Mouse (Mus musculus) megakaryocyte, embryonic 14.5 days (primary cell): Measurements from ENCODE around the gene Cyp46a1. TPM values are rescaled to one million over a fixed set of nuclear protein-coding genes. Genes with fewer than 3 reads are reported as not detected.

Experiments used
- H3K27me3 ChIP-seq: replicated peaks from 2 replicates; pipeline ENCODE3; 2012; ENCODE audit warnings: inconsistent platforms
- H3K36me3 ChIP-seq: replicated peaks from 2 replicates; pipeline ENCODE3; 2012; ENCODE audit warnings: low read length, inconsistent platforms, mixed read lengths
- H3K4me1 ChIP-seq: 2 replicates; pipeline ENCODE4 v1.6.1; 2012; ENCODE audit warnings: inconsistent platforms
- H3K4me3 ChIP-seq: replicated peaks from 2 replicates; pipeline ENCODE3; 2012; ENCODE audit warnings: moderate library complexity, mild to moderate bottlenecking, inconsistent platforms
- H3K9me3 ChIP-seq: 2 replicates; pipeline ENCODE4 v1.6.1; 2012; ENCODE audit warnings: inconsistent platforms
- FLI1 ChIP-seq: IDR thresholded peaks from 2 replicates; pipeline ENCODE4 v1.6.1; 2012; ENCODE audit warnings: low read length, inconsistent platforms, mixed read lengths
- GATA1 ChIP-seq: IDR thresholded peaks from 3 replicates; pipeline ENCODE4 v1.6.1; 2012; ENCODE audit warnings: mixed read lengths, low read length, inconsistent platforms, borderline replicate concordance
- polyA plus RNA-seq: library from polyadenylated mRNA; stranded (reverse); fragments of >175 nt; gene quantifications from 2 replicates; pipeline ENCODE4 v1.2.3, GENCODE M21; 2012; ENCODE audit warnings: low replicate concordance; ENCODE audit not compliant: insufficient read depth

The Cyp46a1 gene
- polyA plus RNA-seq, 1 experiment = 0.34 TPM

- Histone ChIP-seq H3K27me3 (peaks cover 46% of the 10 kb centered on the region), H3K4me3 (no peak overlapping the region), H3K9me3 (no peaks in the 10 kb centered on the region), H3K36me3 (no peaks in the 10 kb centered on the region), H3K4me1 (no peaks in the 10 kb centered on the region)
- TF ChIP-seq FLI1 = no peak
- TF ChIP-seq GATA1 = no peak
These were observed 76.4 kb downstream of the Cyp46a1 start for GRCm38 (mm10) chr12:108410416-108411208.

Other genes starting within 250 kb of the Cyp46a1 start
- 1.8 and 9.7 TPM in 2 replicates for gene Setd3, start 155.1 kb upstream of the Cyp46a1 start, polyA plus RNA-seq
- 98.5 and 113 TPM in 2 replicates for gene Ccnk, start 154.8 kb upstream of the Cyp46a1 start, polyA plus RNA-seq
- 1.5 and 13.9 TPM in 2 replicates for gene Ccdc85c, start 59.0 kb upstream of the Cyp46a1 start, polyA plus RNA-seq
- gene Hhipl1, start 28.1 kb upstream of the Cyp46a1 start, polyA plus RNA-seq = not detected in 2 replicates
- gene Eml1, start 36.6 kb downstream of the Cyp46a1 start, polyA plus RNA-seq = not detected in 2 replicates
- 10.7 and 77.2 TPM in 2 replicates for gene Evl, start 220.3 kb downstream of the Cyp46a1 start, polyA plus RNA-seq